Mouse (Mus musculus) adrenal gland, adult 8-10 months (tissue): ENCODE measurements around the gene Hes6. TPM values are rescaled to one million over a fixed set of nuclear protein-coding genes. Genes with fewer than 3 reads are reported as not detected.

Experiments
- DNase-seq: peaks from one replicate; pipeline ENCODE4 v3.0.0; 2022
- total RNA-seq, 4 experiments: library from RNA; stranded (reverse); gene quantifications; 2 replicates each; pipeline ENCODE4 v1.2.4; 2022

The Hes6 gene
- 100 to 1,000 TPM; 178 to 376 (median 294) TPM for total RNA-seq

DNA sequence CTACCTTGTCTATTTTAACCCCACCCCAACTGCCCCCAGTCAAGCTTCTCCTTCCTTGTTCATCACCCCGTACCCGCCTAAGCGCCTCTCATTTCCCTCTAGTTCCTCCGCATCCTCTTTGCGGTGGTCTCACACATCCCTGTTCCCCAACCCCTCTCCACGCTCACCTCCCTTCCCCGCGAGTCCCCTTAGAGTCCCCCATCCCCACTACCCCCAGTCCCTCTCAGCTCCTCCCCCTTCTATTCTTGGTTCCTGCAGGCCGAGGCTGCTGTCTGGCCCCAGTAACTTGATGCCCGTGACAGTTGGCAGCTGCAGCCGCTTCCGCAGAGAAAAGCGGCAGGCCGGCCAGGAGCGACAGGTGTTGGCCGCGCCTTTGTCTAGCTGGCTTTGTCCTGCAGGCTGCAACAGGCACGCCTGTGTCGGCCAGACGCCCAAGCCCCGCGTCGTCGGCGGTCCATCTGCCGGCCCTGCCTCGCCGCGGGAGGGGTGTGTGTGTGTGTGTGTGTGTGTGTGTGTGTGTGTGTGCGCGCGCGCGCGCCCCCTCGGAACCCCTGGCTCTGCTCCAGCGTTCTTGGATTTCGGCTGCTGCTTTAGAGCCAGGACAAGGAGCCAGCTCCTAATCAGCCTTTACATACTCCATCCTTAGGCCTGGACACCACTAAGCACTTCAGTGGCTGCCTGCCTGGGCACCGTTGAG lies at the start of gene Hes6:
Gene Hes6 (minus strand): TSS at position 141 of the 697 bp plus-strand sequence.
- no peak for DNase-seq

DNA sequence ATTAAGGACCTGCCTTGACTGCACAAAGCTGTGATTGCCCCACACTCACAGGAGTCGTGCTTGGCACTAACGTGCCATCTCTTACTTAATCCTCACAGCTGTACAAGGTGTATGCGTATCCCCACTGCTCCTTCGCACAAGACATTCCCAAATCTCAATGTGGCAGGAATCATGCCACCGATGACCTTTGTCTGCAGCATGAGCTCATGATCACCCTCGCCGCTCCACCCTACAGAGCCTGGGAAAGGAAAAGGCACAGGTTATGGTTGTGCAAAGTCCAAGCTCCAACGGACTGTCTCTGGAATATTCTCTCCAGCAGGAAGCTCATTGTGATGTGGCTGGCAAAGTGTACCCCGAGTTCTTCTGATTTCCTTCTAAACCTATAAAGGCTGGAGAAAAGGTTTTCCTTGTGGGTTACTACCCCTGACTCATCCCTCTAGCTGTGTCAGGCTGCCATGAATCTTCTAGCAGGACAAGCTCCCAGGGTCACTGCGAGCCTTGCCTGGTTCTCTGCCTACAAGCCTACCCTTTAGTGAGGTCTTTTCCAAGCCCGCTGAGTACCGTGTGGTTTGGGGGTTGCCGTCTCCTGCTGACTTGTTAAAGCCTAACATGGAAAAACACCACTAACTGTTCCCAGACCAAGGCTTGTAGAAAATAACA lies 49.6 kb upstream of the Hes6 start:
- DNase-seq = peak; percentile 79

- DNase-seq = no peak
Observed at GRCm38 (mm10) chr1:91460564-91460963, 46.7 kb upstream of the Hes6 start.

- no peak for DNase-seq
Observed at GRCm38 (mm10) chr1:91460069-91460468, 46.2 kb upstream of the Hes6 start.

DNA sequence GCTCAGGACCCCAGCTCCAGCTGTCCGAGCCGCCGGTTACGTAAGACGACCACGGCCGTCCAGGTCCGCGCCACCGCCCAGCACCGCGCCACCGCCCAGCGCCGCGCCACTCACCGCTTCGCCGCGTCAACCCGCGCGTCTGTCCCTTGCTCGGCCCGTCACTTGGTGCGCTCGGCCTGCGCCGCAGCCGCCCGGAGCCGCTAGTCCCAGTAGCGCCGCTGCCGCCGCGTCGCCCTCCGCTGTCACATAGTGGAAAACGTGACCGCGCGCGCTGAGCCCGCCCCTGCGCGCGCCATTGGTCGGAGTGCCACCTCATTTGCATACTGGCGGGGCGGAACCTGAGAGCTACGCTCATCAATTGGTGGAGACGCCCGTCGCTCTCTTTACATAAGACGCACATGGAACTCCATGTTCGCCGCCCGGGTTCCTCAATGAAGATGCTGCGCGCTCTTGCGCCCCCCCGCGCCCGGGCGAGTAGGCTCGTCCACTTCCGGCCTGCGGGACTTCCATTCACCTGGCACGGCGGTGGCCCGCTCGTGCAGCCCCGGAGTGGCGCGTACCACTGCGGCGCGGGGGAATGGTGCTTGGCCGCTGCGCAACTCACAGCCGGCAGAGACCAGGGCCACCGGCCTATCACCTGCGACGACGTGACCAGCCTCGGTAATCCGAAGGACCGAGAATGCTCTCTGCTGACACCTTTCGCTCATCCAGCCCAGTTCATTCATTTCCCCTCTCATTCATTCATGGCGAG lies 45.4 kb upstream of the Hes6 start, which contains the start of gene Per2:
Gene Per2 (minus strand): TSS at position 266 of the 751 bp plus-strand sequence.
- DNase-seq = peak; percentile 98

GRCm38 (mm10) chr1:91458223-91458861 lies 44.5 kb upstream of the Hes6 start:
- no peak for DNase-seq

GRCm38 (mm10) chr1:91457698-91458097 lies 43.9 kb upstream of the Hes6 start:
- peak; percentile 78 for DNase-seq

GRCm38 (mm10) chr1:91457116-91457515 lies 43.3 kb upstream of the Hes6 start:
- DNase-seq = no peak

DNA sequence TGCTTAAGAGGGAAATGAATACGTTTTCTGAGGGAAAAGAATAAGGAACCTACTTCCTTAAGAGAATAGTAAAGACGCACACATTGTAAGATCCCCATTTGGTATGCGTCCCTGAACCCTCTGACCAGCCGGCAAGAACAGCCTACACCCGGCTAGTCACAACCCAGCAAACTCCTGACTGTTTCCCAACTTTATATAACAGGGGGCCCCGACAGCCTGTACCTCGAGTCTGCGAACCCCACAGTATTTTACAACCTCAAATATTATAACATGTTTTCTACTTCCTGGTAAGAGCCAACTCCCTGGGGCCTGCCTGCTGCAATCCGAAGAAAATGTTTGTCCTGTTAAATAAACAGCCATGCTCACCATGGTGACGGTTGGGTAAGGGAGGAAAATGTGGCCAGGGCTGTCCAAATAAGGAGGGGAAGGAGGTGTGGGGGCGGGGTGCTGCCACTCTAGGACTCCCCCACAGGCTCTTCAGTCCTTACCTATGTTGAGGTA lies 42.5 kb upstream of the Hes6 start:
- DNase-seq = peak; percentile 74

- no peak for DNase-seq
Observed at GRCm38 (mm10) chr1:91455661-91456161, 41.9 kb upstream of the Hes6 start.

GRCm38 (mm10) chr1:91454927-91455326 lies 41.1 kb upstream of the Hes6 start:
- DNase-seq = peak; percentile 8

- peak; percentile 2 for DNase-seq
Observed at GRCm38 (mm10) chr1:91454366-91454765, 40.5 kb upstream of the Hes6 start.

DNA sequence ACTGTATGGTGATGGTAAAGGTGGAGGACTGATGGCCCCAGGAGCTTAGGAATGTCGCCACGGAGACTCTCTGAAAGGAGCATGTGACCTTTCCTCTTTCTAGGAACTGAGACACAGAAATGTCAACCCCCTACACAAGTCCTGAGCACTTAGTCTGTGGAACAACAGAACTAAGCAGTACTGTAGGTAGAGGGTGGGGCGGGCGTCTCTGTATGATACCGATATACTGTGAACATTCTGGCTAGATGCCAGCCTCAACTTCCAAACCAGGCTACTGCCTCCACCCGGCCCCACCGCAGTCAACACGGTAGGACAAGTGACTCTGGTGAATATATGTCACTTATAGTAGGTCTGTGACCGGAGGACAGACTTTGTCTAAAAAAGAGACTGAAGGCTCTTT lies 40.1 kb upstream of the Hes6 start:
- DNase-seq = peak; percentile 2

DNA sequence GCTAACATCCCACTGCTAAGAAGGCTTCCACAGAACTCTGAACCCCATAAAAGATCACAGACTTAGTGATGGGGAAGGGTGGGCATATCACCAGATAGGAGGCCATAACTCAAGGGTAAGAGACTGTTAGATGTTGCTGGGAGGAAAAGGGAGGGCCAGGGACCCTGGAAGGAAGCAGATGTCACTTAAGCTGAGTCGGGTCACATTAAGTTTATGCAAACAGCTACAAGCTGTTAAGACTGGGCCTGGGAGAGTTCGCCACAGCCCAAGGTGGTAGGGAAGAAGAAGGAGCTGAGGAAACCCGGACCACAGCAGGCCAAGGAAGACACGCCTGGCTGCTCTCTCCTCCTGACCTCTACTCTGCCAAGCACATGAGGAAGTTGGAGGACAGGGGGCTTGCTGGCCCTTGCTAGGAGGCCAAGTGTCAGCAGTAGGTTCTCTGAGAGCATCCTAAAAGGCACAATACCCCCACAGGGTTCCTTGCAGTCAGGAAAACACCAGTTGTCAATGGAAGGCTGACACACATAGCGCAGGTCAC lies 37.8 kb upstream of the Hes6 start:
- no peak for DNase-seq

- DNase-seq = no peak
Observed at GRCm38 (mm10) chr1:91450851-91451250, 37.0 kb upstream of the Hes6 start.

GRCm38 (mm10) chr1:91448688-91449087 lies 34.9 kb upstream of the Hes6 start:
- DNase-seq = peak; percentile 79

DNA sequence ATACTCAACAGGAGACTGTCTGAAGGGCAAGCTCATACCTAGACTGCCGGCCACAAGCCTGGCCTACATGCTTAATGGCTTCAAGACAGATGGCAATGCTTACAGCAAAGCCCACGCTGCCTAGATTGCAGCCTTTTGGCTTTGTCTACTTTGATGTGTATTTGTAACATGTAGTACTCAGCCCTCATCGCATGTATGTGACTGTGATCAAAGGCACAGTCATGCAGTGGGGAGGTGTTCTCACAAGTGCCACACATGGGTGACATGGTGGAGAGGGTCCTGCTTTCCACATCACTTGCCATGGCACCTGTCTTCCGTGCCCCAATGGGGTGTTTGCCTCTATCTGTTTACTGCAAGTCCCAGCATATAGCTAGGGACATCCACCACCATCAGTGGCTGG lies 32.7 kb upstream of the Hes6 start:
- DNase-seq = no peak

DNA sequence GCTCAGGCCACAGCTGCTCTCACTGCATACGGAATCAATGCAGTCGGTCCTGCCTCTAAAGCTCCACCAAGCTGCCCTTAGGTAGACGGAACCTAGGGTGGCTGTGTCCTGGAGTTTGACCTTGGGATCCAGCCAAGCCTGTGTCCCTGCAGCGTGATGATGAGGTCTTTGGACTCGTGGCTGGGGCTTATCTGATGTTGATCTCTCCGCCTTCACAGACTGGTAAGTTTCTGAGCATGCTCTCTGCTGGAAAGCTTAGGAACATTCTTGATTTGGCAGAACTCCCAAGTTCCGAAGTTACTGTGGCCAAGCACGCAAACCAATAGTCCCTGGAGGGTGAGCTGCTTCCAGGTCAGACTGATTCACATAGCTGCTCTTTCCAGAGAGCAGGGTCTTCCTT lies 32.2 kb upstream of the Hes6 start:
- peak; percentile 95 for DNase-seq

- peak; percentile 72 for DNase-seq
Observed at GRCm38 (mm10) chr1:91444841-91445830, 31.3 kb upstream of the Hes6 start.

- no peak for DNase-seq
Observed at GRCm38 (mm10) chr1:91442350-91442990, 28.6 kb upstream of the Hes6 start.
